Mouse (Mus musculus) liver, embryonic 14.5 days (tissue): Measurements from ENCODE around the gene Ahrr.

ENCODE experiments used
- CTCF ChIP-seq: IDR thresholded peaks from 2 replicates; pipeline ENCODE4 v1.5.1; 2016; ENCODE audit warnings: antibody characterized with exemption, low read depth, control low read depth
- EP300 ChIP-seq: IDR thresholded peaks from 2 replicates; pipeline ENCODE4 v1.6.1; 2016; ENCODE audit warnings: antibody characterized with exemption, low read depth

- TF ChIP-seq CTCF = peak; percentile 49; the same call in 1 of the 2 replicates
- TF ChIP-seq EP300 = no peak
These were observed 99.5 kb downstream of the Ahrr start for GRCm38 (mm10) chr13:74192613-74193012.
